Mouse (Mus musculus): ENCODE measurements at regions not wholly inside any gene's neighbourhood (a gene's known extent, or its start where the extent isn't known, plus 50 kb on each side); places are given as distances from the start of the nearest gene placed in this dataset.

GRCm38 (mm10) chr6:148541981-148542380 is 97.8 kb upstream of the Tmtc1 start:
- no peak for TF ChIP-seq CTCF (conservative IDR thresholded peaks at IDR 0.05 in 1 of 2, IDR thresholded peaks at IDR 0.05 in 1 of 2; ENCODE audit: low read depth in 2 of 2, low read length in 2 of 2)
- no peak for TF ChIP-seq ZC3H11A (IDR thresholded peaks at IDR 0.05; ENCODE audit: low read depth, low read length)
- no peak for TF ChIP-seq KAT2A (IDR thresholded peaks at IDR 0.05; ENCODE audit: insufficient replicate concordance, low read length)
- TF ChIP-seq UBTF (IDR thresholded peaks at IDR 0.05; ENCODE audit: low read depth, low read length) = no peak
- no peak for TF ChIP-seq EP300 (IDR thresholded peaks at IDR 0.05; ENCODE audit: low read length)
- TF ChIP-seq ZNF384 (IDR thresholded peaks at IDR 0.05; ENCODE audit: low read depth, low read length) = no peak
- TF ChIP-seq TCF12 (IDR thresholded peaks at IDR 0.05; ENCODE audit: low read depth, low read length) = no peak
- no peak for TF ChIP-seq POLR2A (IDR thresholded peaks at IDR 0.05; ENCODE audit: low read depth, low read length)
- TF ChIP-seq USF1 (IDR thresholded peaks at IDR 0.05; ENCODE audit: low read depth, low read length) = no peak
